Mouse (Mus musculus): ENCODE results near the gene Zswim1.

The Zswim1 gene

DNA sequence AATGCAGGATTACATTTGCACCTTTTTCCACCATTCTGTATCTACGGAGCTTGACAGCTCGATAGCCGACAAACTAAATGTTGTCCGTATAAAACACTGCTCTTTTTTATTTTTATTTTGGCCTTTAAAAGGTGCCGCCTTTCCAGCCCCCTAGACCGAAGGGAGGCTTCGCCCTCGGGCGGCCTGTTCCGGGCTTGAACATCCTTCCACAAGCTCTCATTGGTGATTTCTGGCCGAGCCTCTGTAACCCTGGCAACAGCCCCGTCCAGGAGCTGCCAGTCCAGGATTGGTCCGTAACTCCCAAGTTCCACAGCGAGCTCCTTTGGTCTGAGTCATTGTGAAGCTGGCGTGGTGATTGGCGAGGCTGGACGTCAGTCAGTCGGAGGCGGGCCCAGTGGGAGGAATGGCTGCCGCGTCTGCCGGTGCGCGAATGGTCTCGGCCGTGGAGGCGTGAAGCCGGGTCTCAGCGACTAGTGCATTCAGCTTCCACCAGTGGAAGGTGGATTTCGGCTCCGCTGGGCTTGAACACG is at the start of gene Zswim1:
TSS of gene Zswim1 (plus strand) at position 51 of the 530 bp plus-strand sequence.
- peak; percentile 100 for DNase-seq (ENCODE audit: low read depth, low spot score)

DNA sequence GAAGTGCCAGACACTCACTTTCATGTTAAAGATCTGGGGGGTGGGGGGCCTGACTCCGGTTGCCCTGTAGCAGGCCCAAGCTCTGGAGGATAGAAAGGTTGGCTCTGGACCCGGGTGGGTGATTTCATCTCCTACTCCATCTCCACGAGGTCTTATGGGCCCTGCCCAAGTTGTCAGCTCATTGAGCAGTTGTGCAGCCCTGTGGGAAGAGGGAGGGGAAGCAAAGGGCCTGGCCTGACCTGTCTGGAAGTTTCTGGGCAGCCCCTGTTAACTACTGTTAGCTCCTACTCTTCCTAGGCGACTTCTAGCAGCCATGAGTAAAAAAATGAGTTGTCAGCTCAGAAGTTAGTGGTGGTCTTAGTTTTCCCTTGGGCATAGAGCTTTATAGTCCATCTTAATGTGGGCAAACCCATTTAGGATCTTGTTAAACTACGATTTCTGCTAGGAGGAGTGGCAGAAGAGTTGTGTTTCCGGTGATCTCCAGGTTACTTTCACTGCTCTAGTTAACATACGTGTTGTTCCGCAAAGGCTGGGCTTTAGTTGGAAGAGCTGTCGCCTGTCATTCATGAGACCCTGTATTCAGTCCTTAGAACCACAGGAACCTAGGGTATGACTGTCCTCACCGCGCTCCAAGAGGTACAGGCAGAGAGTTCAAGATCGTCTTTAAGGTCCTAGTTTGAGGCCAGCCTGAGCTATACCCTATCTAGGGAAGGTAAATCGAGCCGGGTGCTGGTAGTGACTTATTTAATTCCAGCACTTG is 49.1 kb upstream of the Zswim1 start:
- DNase-seq (ENCODE audit: low read depth, low spot score) = no peak

DNA sequence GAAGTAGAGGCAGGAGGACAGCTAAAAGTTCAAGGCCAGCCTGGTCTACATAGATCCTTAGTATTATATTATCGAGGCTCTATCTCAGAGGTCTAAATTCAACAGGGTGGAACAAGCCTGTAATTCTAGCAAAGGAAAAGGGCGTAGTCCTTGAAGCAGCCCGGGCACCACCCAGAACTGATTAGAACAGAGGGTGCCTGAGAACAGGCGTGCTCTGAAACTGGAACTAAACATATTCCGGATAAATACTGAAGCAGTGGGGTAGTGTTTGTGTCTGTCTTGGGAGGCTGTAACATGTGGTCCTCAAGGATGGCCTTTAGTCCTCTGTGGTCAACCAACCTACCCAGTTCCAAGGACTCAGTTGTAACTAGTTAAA is 48.5 kb upstream of the Zswim1 start:
- DNase-seq (ENCODE audit: low read depth, low spot score) = no peak

DNA sequence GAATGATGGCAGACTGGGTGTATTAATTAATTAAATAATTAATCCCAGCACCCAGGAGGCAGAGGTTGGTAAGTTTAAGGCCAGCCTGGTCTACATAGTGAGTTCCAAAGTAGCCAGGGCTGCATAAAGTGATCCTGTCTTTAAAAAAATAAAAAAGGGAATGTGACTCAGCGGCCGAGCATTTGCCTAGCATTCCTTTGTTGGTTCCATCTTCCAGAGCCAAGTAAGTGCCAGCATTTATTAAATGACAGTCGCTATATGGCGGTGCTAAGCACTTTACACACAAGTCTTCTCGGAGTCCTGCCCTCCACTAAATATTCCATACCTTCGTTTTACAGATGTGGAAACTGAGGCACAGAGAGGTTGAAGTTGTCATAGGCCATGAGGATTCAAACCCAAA is 46.4 kb upstream of the Zswim1 start:
- peak; percentile 87 for DNase-seq (ENCODE audit: low read depth, low spot score)

GRCm38 (mm10) chr2:164776801-164777200 is 45.7 kb upstream of the Zswim1 start:
- no peak for DNase-seq (ENCODE audit: low read depth, low spot score)

DNA sequence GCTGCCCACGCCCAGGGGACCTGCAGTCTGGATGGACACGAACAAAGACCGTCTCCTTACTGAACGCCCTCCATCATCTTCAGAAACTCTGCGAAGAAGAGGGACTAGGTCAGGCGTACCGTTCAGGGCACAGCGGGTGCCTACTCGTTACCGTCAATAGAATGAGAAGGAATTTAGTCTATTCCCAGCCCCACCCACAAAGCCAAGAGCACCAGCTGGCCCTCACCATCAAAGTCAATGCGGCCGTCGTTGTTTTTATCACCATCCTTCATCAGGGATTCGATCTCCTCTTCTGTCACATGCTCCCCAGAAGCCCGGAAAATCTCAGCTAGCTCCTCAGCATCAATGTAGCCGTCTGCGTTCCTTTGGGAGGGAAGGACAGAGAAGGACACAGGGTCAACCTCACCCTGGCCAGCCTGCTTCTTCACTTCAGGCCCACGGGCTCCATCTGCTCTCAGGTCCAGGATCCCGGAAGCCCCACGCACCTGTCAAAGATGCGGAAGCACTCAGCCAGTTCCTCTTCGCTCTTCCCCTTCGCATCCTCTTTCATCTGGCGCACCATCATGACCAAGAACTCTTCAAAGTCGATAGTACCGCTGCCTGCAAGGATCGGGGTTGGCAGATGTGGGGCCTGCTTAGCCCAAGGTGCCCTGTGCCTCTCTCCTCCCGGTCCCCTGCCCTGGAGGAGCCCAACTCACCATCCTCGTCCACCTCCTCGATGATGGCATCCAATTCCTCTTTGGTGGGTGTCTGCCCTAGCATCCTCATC is 45.1 kb upstream of the Zswim1 start:
- DNase-seq (ENCODE audit: low read depth, low spot score) = no peak

- no peak for DNase-seq (ENCODE audit: low read depth, low spot score)
These were observed 44.5 kb upstream of the Zswim1 start for GRCm38 (mm10) chr2:164778015-164778287.

DNA sequence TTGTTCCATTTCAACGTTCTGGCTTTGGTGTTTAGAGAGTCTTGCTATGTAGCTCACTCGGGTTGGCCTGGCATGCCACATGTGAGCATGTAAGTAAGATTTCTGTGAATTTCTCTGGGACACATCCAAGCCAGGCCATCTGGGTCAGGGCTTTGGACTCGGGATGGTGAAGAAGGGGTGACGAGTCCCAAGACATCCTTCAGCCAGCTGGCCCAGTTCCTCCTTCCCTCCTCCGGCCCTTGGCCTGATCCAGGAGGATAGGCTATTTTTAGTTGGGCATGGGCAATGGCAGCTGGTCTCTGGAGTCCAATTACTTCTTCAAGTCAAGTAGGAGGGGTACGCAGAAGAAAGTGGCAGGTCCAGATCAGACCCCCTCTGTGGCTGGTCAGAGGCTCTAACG is 43.7 kb upstream of the Zswim1 start:
- DNase-seq (ENCODE audit: low read depth, low spot score) = no peak

DNA sequence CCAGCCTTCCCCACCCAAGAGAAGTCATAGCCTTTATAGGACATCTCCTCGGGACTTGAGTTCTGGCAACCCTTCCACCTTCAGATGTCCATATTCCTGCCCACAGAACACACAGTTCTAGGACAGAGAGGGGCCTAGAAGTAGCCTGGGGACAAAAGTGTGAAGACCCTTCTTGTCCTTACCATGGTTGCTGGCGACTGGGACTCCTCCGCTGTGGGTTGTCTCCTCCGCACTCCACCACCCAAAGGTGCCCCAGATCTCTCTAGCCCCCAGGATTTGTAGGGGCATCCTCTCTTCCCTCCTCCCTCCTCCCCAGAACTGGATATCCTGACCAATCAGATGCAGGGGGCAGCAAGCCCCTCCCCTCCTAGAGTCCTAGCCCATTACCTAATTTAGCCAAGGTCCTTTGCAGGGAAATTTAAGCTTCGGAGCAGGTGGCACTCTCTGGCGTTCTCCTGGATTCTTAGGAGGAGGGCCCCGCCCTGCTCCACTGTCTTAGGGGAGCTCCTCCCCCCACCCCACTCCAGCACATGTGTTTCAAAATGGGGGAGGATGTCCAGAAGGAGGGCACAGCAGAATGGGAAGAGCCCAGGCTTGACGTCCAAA is 42.9 kb upstream of the Zswim1 start, which contains the start of gene Tnnc2:
TSS of gene Tnnc2 (minus strand) at position 487 of the 606 bp plus-strand sequence.
- DNase-seq (ENCODE audit: low read depth, low spot score) = no peak

DNA sequence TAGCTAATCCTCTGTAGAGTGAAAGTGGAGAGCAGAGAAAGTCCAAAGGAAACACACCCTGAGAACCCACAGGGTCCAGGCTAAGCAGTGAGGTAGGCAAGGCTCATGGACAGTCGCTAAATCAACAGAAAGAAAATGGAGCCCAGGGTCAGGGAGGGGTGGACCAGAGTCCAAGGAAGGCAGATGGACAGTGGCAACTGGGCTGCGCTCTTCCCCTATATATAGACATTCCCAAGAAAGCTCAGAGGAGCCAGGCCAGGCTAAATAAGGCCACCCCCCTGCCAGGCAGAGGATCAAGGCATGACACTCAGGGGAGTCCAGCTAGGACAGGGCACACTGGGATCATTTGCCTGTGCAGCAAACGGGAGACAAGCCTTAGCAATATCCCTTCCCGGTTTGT is 40.6 kb upstream of the Zswim1 start:
- DNase-seq (ENCODE audit: low read depth, low spot score) = no peak

DNA sequence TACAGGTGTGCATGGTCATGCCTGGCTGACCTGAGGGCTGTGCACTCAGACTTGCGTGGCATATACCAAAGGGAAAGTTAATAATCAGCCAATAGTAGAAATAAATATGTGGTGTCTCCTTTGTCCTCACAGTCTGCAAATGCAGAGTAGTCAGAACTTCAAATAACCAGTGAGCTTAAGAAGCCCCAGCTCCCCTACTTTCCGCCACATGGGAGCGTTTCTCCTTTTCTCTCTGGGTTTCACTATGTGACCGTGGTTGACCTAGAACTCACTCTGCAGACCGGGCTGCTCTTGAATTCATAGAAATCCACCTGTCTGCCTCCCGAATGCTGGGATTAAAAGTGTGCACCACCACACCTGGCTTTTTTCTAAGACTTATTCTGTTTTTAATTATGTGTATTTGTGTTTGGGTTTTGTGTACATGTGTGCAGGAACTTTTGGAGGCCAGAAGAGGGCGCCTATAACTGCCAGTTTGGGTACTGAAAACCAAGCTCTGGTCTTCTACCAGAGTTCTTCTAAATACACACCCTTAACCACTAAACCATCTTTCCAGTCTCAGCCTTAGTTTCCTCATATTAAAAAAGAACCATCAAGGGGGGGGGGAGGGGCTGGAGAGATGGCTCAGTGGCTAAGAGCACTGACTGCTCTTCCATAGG is 38.4 kb upstream of the Zswim1 start:
- peak; percentile 71 for DNase-seq (ENCODE audit: low read depth, low spot score)

DNA sequence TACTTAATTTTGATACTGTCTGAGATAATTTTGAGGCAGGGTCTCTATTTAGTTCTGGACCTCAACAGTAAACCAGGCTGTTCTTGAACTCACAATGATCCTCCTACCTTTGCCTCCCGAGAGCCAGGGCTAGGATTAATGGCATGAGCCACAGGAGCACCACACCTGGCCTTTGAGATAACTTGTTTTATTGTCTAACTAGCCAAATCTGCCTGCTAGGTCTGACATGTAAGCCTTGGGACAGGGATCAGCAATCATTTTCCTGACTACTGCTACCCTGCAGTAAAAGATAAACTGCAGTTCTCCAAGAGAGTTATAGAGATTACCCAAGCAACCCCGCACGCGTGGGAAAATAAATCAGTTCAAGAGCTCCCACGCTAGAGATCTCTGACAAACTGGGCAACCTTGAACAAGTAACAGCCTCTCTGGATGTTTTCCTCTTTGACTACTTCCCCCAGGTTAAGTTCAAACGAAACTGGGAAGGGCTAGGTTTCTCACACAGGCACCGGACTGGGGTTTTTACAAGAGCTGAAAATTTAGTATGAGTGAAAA is 37.5 kb upstream of the Zswim1 start:
- no peak for DNase-seq (ENCODE audit: low read depth, low spot score)

DNA sequence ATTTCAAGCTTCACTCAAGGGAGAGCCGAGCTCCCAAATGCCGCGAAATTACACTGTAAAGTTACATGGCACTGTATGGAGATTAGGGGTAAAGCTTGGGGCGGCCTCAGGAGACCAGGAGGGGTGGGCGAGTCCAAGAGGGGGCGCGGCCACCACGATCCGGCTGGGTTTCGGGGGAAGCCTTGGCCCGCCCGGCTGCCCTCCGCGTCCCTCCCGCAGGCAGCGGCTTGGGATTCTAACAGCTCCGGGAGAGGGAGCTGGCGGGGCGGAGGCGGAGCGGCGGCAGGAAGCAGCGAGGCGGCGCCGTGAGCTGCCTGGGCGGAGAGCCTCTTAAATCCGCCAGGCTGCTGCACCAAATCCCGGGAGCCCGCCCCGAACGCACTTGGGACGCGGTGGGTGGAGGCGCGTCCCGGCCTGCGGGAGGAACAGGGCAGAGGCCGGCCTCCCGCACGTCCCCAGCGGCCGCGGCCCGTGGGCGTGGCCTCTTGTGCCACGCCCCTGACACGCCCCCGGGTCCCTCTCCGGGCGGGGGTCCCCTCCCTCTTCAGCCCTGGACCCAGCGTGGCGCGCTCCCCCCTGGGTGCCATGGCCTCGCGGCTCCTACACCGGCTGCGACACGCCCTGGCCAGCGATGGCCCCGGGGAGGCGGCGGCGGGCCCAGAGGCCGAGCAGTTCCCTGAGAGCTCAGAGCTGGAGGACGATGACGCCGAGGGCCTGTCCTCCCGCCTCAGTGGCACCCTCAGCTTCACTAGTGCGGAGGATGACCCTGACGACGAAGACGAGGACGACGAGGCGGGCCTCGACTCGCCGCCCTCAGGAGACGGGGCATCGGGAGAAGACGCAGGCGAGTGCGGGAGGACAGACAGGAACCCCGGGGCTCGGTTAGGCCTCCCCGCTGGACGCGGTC is 36.8 kb upstream of the Zswim1 start, which contains the start of gene Snx21:
TSS of gene Snx21 (plus strand) at position 343 of the 907 bp plus-strand sequence.
- peak; percentile 85 for DNase-seq (ENCODE audit: low read depth, low spot score)

DNA sequence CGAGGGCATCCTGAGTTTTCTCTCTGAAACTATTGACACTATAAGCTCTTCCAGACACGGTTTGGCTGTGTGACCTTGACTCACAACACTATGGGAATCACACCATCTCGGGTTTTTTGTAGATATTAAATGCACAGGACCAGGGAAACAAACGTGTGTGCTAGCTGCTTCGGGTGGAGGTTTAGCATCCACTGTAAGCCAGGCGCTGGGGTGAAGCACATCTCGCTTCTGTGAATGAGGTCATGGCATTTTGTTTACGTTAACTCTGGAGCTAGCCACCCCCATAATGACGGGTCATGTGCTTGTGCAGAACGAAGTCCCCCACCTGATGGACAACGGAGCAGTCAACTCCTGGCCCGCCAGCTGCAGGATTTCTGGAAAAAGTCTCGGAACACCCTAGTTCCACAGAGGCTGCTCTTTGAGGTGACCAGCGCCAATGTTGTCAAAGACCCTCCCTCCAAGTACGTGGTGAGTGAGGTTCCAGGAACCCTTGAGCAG is 36.0 kb upstream of the Zswim1 start:
- DNase-seq (ENCODE audit: low read depth, low spot score) = peak; percentile 68

DNA sequence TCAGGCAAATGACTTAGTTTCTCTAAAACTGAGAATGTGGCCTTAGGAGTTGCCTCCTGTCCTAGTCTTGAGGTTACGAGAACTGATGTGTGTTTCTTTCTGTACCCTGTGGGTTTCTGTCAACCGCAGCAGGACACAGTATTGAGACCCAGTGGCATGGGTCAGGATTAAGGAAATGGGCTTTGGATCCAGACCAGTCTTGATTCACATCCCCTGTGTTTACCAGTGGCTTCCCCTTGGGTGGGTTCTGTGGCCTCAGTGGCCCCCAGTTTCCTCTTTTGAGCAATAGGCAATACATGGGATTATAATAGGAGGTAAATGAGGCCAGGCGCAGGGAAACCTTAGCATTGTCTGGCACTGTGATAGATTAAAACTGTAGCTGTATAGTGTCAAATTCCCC is 35.5 kb upstream of the Zswim1 start:
- DNase-seq (ENCODE audit: low read depth, low spot score) = no peak

- no peak for DNase-seq (ENCODE audit: low read depth, low spot score)
These were observed 34.7 kb upstream of the Zswim1 start for GRCm38 (mm10) chr2:164787779-164788178.

GRCm38 (mm10) chr2:164788411-164788810 is 34.1 kb upstream of the Zswim1 start:
- DNase-seq (ENCODE audit: low read depth, low spot score) = no peak

DNA sequence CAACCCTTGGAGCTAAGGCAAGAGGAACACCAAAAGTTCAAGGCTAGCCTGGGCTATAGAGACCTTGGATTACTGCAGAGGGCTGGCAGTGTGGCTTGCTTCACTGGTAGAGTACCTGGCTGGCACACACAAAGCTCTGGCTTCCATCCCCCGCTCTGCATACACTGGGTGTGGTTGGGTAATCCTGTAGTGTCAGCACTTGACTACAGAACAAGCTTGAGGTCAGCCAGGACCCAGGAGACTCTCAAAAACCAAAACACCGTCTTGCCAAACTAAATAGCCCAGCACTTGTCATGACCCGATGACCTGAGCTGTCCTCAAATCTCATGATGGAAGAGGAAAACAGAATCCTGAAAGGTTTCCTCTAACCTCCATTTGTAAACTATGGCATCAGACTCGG is 32.0 kb upstream of the Zswim1 start:
- peak; percentile 47 for DNase-seq (ENCODE audit: low read depth, low spot score)

- DNase-seq (ENCODE audit: low read depth, low spot score) = no peak
These were observed 30.6 kb upstream of the Zswim1 start for GRCm38 (mm10) chr2:164791841-164792261.
